Mouse (Mus musculus) lung, postnatal 0 days (tissue): Measurements from ENCODE around the gene Gm340. TPM values are rescaled to one million over a fixed set of nuclear protein-coding genes. Genes with fewer than 3 reads are reported as not detected.

ENCODE experiments used
- ATAC-seq: fragments of 200-750 bp; cut with Nextera tagmentation; 2 replicates; pipeline ENCODE4 v1.8.0; 2017; ENCODE audit warnings: moderate library complexity
- DNase-seq: peaks from one replicate; pipeline ENCODE4 v3.0.0-alpha.2; 2016; ENCODE audit warnings: low spot score
- H3K27ac ChIP-seq: fragments of 300-500 bp; sonication (generic); 2 replicates; pipeline ENCODE4 v1.5.1; 2014; ENCODE audit warnings: antibody characterized with exemption, mild to moderate bottlenecking, low read length, mixed read lengths
- H3K27me3 ChIP-seq: fragments of 300-500 bp; sonication (generic); replicated peaks from 2 replicates; pipeline ENCODE4 v1.6.1; 2014; ENCODE audit warnings: low read length, mixed read lengths; ENCODE audit not compliant: insufficient read depth
- H3K36me3 ChIP-seq: fragments of 300-500 bp; sonication (generic); 2 replicates; pipeline ENCODE4 v1.6.1; 2014; ENCODE audit warnings: low read length, mixed read lengths; ENCODE audit not compliant: insufficient read depth
- H3K4me1 ChIP-seq: fragments of 300-500 bp; sonication (generic); 2 replicates; pipeline ENCODE4 v1.6.1; 2014; ENCODE audit warnings: antibody characterized with exemption, low read depth, low read length, mixed read lengths; ENCODE audit not compliant: insufficient read depth
- H3K4me2 ChIP-seq: fragments of 300-500 bp; sonication (generic); replicated peaks from 2 replicates; pipeline ENCODE4 v1.6.1; 2014; ENCODE audit warnings: low read depth, mild to moderate bottlenecking, low read length, moderate library complexity, mixed read lengths
- H3K4me3 ChIP-seq: fragments of 300-500 bp; sonication (generic); 2 replicates; pipeline ENCODE4 v1.5.1; 2014; ENCODE audit warnings: low read depth, low read length
- H3K9ac ChIP-seq: fragments of 300-500 bp; sonication (generic); replicated peaks from 2 replicates; pipeline ENCODE4 v1.6.1; 2014; ENCODE audit warnings: low read depth, mild to moderate bottlenecking
- H3K9me3 ChIP-seq: fragments of 300-500 bp; sonication (generic); 2 replicates; pipeline ENCODE4 v1.6.1; 2016; ENCODE audit warnings: low read length, mixed read lengths
- CTCF ChIP-seq: IDR thresholded peaks from 2 replicates; pipeline ENCODE4 v1.5.1; 2016; ENCODE audit warnings: antibody characterized with exemption, mild to moderate bottlenecking
- EP300 ChIP-seq: IDR thresholded peaks from 2 replicates; pipeline ENCODE4 v1.6.1; 2016; ENCODE audit warnings: antibody characterized with exemption, mild to moderate bottlenecking, control low read depth
- WGBS: fragments of 180-500 bp; shearing (Covaris S2); extraction: QIAGEN DNeasy Blood & Tissue Kit; methylation state at CpG from one replicate; pipeline ENCODE4 v1.1.7; 2014; 5-methylcytosine and 5-hydroxymethylcytosine counted together
- microRNA-seq: library from miRNA; unstranded; fragments of <30 nt; microRNA quantifications from one replicate; pipeline ENCODE4, GENCODE M21; 2016
- polyA plus RNA-seq: library from polyadenylated mRNA; unstranded; fragments of >200 nt; fragmentation: Nextera tagmentation; extraction: Ambion mirVana; gene quantifications from 2 replicates; pipeline ENCODE4 v1.2.1, GENCODE M21; 2015

Gm340 gene
- polyA plus RNA-seq, 1 experiment from 2014 or later: 1.2 TPM

DNA sequence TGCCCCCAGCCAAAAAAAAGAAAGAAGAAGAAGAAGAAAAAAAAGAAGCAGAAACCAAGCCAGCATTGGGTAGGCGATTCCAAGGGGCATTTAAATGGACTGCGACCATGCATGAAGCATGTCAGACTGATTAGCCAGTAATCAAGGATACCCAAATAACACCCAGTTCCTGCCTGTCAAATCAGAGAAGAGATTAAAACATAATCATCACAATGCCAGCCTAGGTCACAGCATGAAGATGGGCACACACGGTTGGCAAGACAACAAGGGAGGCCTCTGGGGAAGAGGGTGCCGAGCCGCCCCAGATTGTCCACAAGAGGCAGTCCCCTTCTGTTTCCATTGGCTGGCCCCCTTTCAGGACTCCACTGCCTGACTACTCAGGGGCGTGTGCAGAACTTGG, 52.8 kb downstream of the Gm340 start:
- Histone ChIP-seq H3K4me2 (no peak overlapping the region), H3K9ac (no peak overlapping the region), H3K27me3 (no peaks in the 10 kb centered on the region), H3K27ac (no peak overlapping the region), H3K4me3 (no peak overlapping the region), H3K36me3 (no peaks in the 10 kb centered on the region), H3K9me3 (no peaks in the 10 kb centered on the region), H3K4me1 (no peaks in the 10 kb centered on the region)
- DNase-seq: no peak
- ATAC-seq: no peak
- TF ChIP-seq EP300: no peak
- no peak for TF ChIP-seq CTCF
- WGBS: 63% methylated on average over 6 of the region's 6 CpGs

Small RNAs within 50 kb of the gene (microRNA-seq; reads per million reads assigned to microRNA genes)
- not detected for gene Mir8091

Other genes starting within 250 kb of the Gm340 start
- gene Pik3ap1, start 197.3 kb upstream of the Gm340 start, polyA plus RNA-seq: 8.6 and 9.0 TPM in 2 replicates
- 10.8 and 13.3 TPM in 2 replicates for gene Lcor, start 99.7 kb upstream of the Gm340 start, polyA plus RNA-seq
- 0.10 and 0.16 TPM in 2 replicates for gene Slit1, start 161.3 kb downstream of the Gm340 start, polyA plus RNA-seq
- gene Arhgap19, start 219.7 kb downstream of the Gm340 start, polyA plus RNA-seq: 2.1 and 2.8 TPM in 2 replicates
- 12.8 and 14.1 TPM in 2 replicates for gene Frat1, start 247.6 kb downstream of the Gm340 start, polyA plus RNA-seq